Mouse (Mus musculus) lung, postnatal 14 days (tissue): ENCODE measurements around the gene Bsdc1.
"Not testable (repeated sequence)": the region's sequence is repeated elsewhere in the genome, so short reads cannot be mapped to it uniquely, and the experiment has no call there.

Experiments
- DNase-seq: peaks from one replicate; pipeline ENCODE4 v3.0.0; 2021

Gene Bsdc1

DNA sequence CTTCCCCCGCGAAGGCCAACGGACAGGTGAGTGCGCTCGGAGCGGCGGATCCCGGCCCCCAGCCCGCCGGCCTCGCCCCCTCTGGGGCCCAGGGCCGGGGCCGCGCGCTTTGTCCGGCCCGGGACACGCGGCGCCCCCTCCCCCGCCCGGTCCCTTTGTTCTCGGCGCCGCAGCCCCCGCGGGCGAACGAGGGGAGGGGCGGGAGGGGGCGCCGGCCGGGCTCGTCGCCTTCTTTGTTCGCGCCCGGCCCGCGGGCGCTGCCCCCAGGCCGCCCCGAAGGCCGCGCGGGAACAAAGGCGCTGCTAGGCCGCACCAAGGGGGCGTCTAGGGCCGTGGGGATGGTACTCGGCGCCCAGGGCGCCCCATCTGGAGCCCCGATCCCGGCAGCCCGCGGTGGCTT is 52.5 kb downstream of the Bsdc1 start:
- DNase-seq, result no peak

DNA sequence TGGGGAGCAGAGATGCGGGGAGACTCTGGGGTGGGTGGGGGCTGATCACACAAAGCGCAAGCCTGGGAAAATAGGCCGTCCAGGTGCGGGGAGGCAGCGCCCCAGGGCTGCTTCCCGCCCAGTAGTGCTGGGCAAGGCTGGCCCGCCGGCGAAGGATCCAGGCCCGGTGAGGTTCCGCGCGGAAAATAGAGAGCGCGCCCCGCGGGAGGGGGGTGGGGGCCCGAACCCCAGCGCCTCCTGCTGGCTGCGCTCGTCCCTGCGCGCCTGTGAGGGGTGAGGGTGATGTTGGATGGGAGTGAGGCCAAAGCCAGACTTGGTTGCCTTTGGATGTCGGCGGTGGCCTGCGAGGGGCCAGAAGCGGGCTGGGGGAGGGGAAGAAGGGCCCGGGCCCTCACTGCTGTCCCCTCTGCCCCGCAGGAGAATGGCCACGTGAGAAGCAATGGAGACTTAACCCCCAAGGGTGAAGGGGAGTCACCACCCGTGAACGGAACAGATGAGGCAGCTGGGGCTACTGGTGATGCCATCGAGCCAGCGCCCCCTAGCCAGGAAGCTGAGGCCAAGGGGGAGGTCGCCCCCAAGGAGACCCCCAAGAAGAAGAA is 53.0 kb downstream of the Bsdc1 start:
- peak; percentile 75 for DNase-seq

DNA sequence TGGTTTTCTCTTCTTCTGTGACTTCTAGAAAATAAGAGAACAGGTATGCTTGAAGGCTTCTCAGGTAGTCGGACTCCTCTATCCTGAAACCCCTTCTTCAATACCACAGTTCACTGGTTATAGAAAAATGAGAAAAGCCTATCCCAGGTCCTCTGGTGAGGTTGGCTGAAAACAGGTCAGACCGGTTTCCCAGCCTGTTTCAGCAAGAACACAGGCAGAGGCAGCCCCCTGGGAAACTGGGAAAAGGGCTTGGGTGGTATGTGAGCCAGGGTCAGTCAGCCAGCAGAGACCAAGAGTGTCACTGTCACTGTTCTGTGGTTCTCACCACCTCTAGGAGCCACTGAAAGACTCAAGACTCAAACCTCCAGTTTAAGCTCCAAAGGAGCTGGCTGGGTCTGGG is 55.5 kb downstream of the Bsdc1 start:
- peak; percentile 53 for DNase-seq

DNA sequence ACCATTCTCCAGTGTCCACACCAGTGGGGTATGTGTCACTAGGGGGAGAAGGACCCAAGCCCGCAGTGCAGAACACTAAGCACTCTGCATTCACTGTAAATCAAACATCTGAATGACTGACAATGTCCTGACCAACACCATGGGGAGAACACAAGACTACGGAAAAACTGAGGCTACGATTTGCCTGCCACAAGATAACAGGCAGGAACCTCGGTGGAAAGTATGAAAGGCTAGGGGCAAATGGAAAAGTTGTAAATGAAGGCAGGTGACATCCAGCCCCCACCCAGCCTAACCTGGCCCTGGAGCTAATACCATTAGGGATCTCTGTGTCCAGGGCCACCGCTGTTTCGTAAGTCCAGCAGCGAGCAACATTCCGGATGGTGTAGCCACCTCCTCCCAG is 57.1 kb downstream of the Bsdc1 start:
- DNase-seq, result no peak

DNA sequence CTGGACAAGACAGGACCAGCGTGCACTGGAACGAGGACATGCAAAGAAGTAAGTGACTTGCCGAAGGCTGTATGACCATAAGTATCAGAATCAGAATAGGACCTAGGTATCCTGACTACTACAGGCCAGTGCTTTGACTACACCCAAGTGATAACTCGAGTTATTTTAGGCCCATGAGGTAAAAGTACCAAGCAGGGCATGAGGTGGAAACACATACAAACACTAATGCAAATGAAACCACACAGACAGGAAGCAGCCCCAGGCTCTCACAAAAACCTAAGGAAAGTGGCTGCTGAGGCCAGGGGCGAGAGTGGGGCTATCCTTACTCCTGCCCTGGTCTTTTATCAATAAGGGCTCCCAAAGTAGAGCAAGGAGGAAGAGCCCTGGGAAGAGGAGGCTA is 64.0 kb downstream of the Bsdc1 start:
- DNase-seq, result no peak

DNA sequence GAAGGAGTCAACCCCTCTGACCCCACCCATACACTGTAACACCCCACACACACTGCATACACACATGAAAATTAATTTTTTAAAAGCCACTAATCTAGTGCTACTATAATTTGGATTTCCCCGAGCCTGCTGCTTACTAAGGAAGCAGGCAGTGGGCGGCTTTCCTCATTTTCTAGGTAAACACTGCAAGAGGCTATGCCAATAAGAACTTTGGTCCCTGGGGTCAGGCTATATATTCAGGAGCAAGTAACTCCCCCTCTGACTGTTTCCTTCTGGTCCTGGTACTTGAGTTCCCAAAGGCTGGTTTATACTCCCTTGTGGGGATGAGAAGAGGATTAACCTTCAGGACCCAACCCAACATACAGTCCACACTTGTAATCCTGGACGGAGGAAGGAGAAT is 64.5 kb downstream of the Bsdc1 start:
- no peak for DNase-seq

DNA sequence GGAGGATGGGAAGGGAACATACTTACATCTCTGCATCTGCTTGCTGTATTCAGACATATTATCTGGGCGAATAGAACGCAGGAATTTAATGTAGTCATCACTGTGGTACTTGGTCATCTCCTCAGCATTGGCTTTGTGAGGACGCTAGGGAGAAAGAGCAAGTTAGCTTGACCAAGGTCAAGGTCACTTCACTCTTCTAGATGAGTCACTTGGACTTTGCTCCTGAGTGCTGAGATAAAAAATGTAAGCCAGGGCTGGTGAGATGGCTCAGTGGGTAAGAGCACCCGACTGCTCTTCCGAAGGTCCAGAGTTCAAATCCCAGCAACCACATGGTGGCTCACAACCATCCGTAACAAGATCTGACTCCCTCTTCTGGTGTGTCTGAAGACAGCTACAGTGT is 67.5 kb downstream of the Bsdc1 start:
- not testable (repeated sequence) for DNase-seq
